Mouse (Mus musculus): ENCODE results near the gene Oprm1. TPM values are rescaled to one million over a fixed set of nuclear protein-coding genes. Genes with fewer than 3 reads are reported as not detected.

The Oprm1 gene
- total and polyA plus RNA-seq, 2 experiments from 2014 or later = not detected

DNA sequence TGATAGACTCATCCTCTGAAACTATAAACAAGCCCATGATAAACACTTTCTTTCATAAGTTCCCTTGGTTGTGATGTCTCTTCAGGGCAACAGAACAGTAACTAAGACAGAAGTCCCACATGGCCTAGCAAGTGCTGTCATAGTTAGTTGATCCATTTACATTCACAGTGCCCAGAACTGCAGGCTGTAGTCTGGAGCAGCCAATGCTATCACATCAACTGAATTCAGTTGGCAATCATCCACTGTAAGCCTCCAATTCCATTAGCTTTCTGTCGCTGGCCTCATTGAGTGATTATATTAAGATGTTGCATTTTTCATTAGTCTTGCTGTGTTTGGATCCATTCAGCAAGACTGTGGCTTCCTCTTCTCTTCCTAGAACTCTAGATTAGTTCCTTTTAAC lies 88.0 kb downstream of the Oprm1 start:
- Histone ChIP-seq H3K9me3 (replicated peaks; ENCODE audit: control insufficient read depth, low read length) (no peaks in the 10 kb centered on the region), H3K27me3 (ENCODE audit: control insufficient read depth, insufficient read depth, low read length) (no peaks in the 10 kb centered on the region), H3K27ac (ENCODE audit: low read depth) (no peak overlapping the region), H3K36me3 (replicated peaks; ENCODE audit: control insufficient read depth, insufficient read depth, low read length) (no peaks in the 10 kb centered on the region), H3K4me3 (ENCODE audit: low read depth, low read length) (no peak overlapping the region), H3K9ac (replicated peaks; ENCODE audit: low read depth, low read length) (no peak overlapping the region), H3K4me2 (ENCODE audit: low read depth, low read length) (no peak overlapping the region), H3K4me1 (ENCODE audit: control insufficient read depth, insufficient read depth) (no peaks in the 10 kb centered on the region)
- WGBS = 55% methylated on average over 1 of the region's 1 CpGs
- no peak for TF ChIP-seq CTCF (IDR thresholded peaks at IDR 0.05; ENCODE audit: low read depth)
- no peak for TF ChIP-seq EP300 (IDR thresholded peaks at IDR 0.05; ENCODE audit: low read depth)
- DNase-seq (ENCODE audit: low spot score) (no peak), ATAC-seq (ENCODE audit: insufficient read depth, low read depth) (no peak)

DNA sequence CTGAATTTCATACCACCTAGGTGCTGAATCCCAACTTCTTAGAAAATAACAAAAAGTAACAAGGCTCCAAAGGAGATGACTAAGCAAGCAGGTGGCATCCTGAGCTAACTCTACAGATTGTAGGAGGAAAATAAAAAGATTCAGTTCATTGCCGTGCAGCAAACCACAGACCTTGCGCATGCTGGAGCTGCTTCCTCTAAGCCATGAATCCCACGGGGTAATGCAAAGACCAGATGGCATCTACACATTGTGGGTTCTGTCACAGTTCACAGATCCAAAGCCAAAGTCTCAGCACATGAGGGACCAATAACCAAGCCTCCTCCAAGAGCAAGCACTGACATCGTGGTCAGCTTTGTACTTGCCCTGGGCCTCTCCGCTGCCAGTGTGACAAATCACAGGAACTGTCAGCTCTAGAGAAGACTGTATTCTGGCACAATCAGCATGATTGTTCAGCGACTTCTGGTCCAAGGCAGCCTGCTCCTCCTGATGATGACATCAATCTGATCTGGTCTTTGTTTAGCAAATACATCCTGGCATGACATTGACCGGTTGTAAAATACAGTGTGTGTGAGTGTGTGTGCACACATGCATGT lies 90.0 kb downstream of the Oprm1 start:
- no peaks in the 10 kb centered on the region for H3K4me1 ChIP-seq (ENCODE audit: control insufficient read depth, insufficient read depth)
- H3K9me3 ChIP-seq (replicated peaks; ENCODE audit: control insufficient read depth, low read length) = no peaks in the 10 kb centered on the region
- H3K27me3 ChIP-seq (ENCODE audit: control insufficient read depth, insufficient read depth, low read length) = no peaks in the 10 kb centered on the region
- TF ChIP-seq EP300 (IDR thresholded peaks at IDR 0.05; ENCODE audit: low read depth) (no peak), CTCF (IDR thresholded peaks at IDR 0.05; ENCODE audit: low read depth) (no peak)
- no peak overlapping the region for H3K27ac ChIP-seq (ENCODE audit: low read depth)
- H3K36me3 ChIP-seq (replicated peaks; ENCODE audit: control insufficient read depth, insufficient read depth, low read length) = no peaks in the 10 kb centered on the region
- H3K4me2 ChIP-seq (ENCODE audit: low read depth, low read length) = no peak overlapping the region
- ATAC-seq (ENCODE audit: insufficient read depth, low read depth) = no peak
- DNase-seq (ENCODE audit: low spot score) = no peak
- no peak overlapping the region for H3K9ac ChIP-seq (replicated peaks; ENCODE audit: low read depth, low read length)
- H3K4me3 ChIP-seq (ENCODE audit: low read depth, low read length) = no peak overlapping the region
- 44% methylated on average over 7 of the region's 7 CpGs for WGBS

- no peak overlapping the region for H3K27ac ChIP-seq (ENCODE audit: low read depth)
- 66% methylated on average over 2 of the region's 2 CpGs for WGBS
- no peaks in the 10 kb centered on the region for H3K4me1 ChIP-seq (ENCODE audit: control insufficient read depth, insufficient read depth)
- H3K4me3 ChIP-seq (ENCODE audit: low read depth, low read length) = no peak overlapping the region
- no peaks in the 10 kb centered on the region for H3K9me3 ChIP-seq (replicated peaks; ENCODE audit: control insufficient read depth, low read length)
- H3K36me3 ChIP-seq (replicated peaks; ENCODE audit: control insufficient read depth, insufficient read depth, low read length) = no peaks in the 10 kb centered on the region
- no peak overlapping the region for H3K9ac ChIP-seq (replicated peaks; ENCODE audit: low read depth, low read length)
- no peaks in the 10 kb centered on the region for H3K27me3 ChIP-seq (ENCODE audit: control insufficient read depth, insufficient read depth, low read length)
- ATAC-seq (ENCODE audit: insufficient read depth, low read depth) (no peak), DNase-seq (ENCODE audit: low spot score) (no peak)
- no peak overlapping the region for H3K4me2 ChIP-seq (ENCODE audit: low read depth, low read length)
- TF ChIP-seq EP300 (IDR thresholded peaks at IDR 0.05; ENCODE audit: low read depth) = no peak
- no peak for TF ChIP-seq CTCF (IDR thresholded peaks at IDR 0.05; ENCODE audit: low read depth)
These were observed 90.5 kb downstream of the Oprm1 start for GRCm38 (mm10) chr10:6848834-6849233.

- no peak for TF ChIP-seq EP300 (IDR thresholded peaks at IDR 0.05; ENCODE audit: low read depth)
- TF ChIP-seq CTCF (IDR thresholded peaks at IDR 0.05; ENCODE audit: low read depth) = no peak
- H3K36me3 ChIP-seq (replicated peaks; ENCODE audit: control insufficient read depth, insufficient read depth, low read length) = no peaks in the 10 kb centered on the region
- DNase-seq (ENCODE audit: low spot score) = no peak
- H3K27ac ChIP-seq (ENCODE audit: low read depth) = no peak overlapping the region
- H3K4me1 ChIP-seq (ENCODE audit: control insufficient read depth, insufficient read depth) = no peaks in the 10 kb centered on the region
- no peaks in the 10 kb centered on the region for H3K9me3 ChIP-seq (replicated peaks; ENCODE audit: control insufficient read depth, low read length)
- no peaks in the 10 kb centered on the region for H3K27me3 ChIP-seq (ENCODE audit: control insufficient read depth, insufficient read depth, low read length)
- H3K4me3 ChIP-seq (ENCODE audit: low read depth, low read length) = no peak overlapping the region
- H3K9ac ChIP-seq (replicated peaks; ENCODE audit: low read depth, low read length) = no peak overlapping the region
- no peak overlapping the region for H3K4me2 ChIP-seq (ENCODE audit: low read depth, low read length)
- ATAC-seq (ENCODE audit: insufficient read depth, low read depth) = no peak
- WGBS = 71% methylated on average over 3 of the region's 3 CpGs
These were observed 97.5 kb downstream of the Oprm1 start for GRCm38 (mm10) chr10:6855812-6856211.

DNA sequence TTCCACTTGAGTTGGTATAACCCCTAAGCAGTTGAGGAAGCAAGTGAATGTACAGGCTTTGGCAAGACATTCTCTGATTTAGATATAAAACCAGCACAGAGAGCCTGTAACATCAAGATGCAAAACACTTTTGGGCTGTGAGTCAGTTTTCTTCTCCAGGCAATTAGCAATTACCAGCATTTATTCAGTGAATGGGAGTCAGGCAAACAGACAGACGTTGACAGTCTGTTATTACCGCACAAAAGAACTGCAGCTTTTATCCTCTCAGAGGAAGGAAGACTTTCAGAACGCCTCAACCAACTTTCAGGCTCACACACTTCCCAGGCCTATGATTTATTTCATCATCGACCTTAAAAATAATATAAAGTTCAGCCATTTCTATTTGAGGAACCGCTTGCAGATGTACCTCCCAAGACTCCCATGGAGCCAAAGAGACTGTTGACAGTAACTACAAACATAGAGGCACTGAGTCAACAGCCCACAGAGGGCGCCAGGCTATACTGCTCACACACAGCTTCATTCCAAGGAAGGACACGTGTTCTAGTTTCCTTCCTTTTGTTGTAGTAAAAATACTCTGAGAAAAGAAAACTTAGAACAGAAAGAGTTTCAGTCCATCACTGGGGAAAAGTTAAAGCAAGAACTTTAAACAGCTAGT lies 113.2 kb downstream of the Oprm1 start:
- Histone ChIP-seq H3K4me1 (ENCODE audit: control insufficient read depth, insufficient read depth) (no peaks in the 10 kb centered on the region), H3K4me2 (ENCODE audit: low read depth, low read length) (no peak overlapping the region), H3K9me3 (replicated peaks; ENCODE audit: control insufficient read depth, low read length) (no peaks in the 10 kb centered on the region), H3K4me3 (ENCODE audit: low read depth, low read length) (no peak overlapping the region), H3K27me3 (ENCODE audit: control insufficient read depth, insufficient read depth, low read length) (no peaks in the 10 kb centered on the region), H3K27ac (ENCODE audit: low read depth) (no peak overlapping the region), H3K36me3 (replicated peaks; ENCODE audit: control insufficient read depth, insufficient read depth, low read length) (no peaks in the 10 kb centered on the region), H3K9ac (replicated peaks; ENCODE audit: low read depth, low read length) (no peak overlapping the region)
- TF ChIP-seq CTCF (IDR thresholded peaks at IDR 0.05; ENCODE audit: low read depth) (no peak), EP300 (IDR thresholded peaks at IDR 0.05; ENCODE audit: low read depth) (no peak)
- ATAC-seq (ENCODE audit: insufficient read depth, low read depth) (no peak), DNase-seq (ENCODE audit: low spot score) (no peak)
- 76% methylated on average over 7 of the region's 7 CpGs for WGBS

- DNase-seq (ENCODE audit: low spot score) (no peak), ATAC-seq (ENCODE audit: insufficient read depth, low read depth) (no peak)
- Histone ChIP-seq H3K27me3 (ENCODE audit: control insufficient read depth, insufficient read depth, low read length) (no peaks in the 10 kb centered on the region), H3K9me3 (replicated peaks; ENCODE audit: control insufficient read depth, low read length) (no peaks in the 10 kb centered on the region), H3K36me3 (replicated peaks; ENCODE audit: control insufficient read depth, insufficient read depth, low read length) (no peaks in the 10 kb centered on the region), H3K9ac (replicated peaks; ENCODE audit: low read depth, low read length) (no peak overlapping the region), H3K4me2 (ENCODE audit: low read depth, low read length) (no peak overlapping the region), H3K27ac (ENCODE audit: low read depth) (no peak overlapping the region), H3K4me3 (ENCODE audit: low read depth, low read length) (no peak overlapping the region), H3K4me1 (ENCODE audit: control insufficient read depth, insufficient read depth) (no peaks in the 10 kb centered on the region)
- no peak for TF ChIP-seq EP300 (IDR thresholded peaks at IDR 0.05; ENCODE audit: low read depth)
- 59% methylated on average over 1 of the region's 1 CpGs for WGBS
These were observed 115.6 kb downstream of the Oprm1 start for GRCm38 (mm10) chr10:6873917-6874316.

Measured in heart, postnatal 0 days (tissue).